In genomic region chrX:136172786-136173185, GRCm38 (mm10) we compare ENCODE assay signal across 10 mouse cellular contexts. TPM values are rescaled to one million over a fixed set of nuclear protein-coding genes. Genes with fewer than 3 reads are reported as not detected.
DNase-seq lines count a peak whose midpoint lies in the region; ATAC-seq lines count a peak whose summit lies in the region.
"Had no signal": no experiment of that assay in that cellular context is flagged by ENCODE, and none has a peak within 500 bp of the region (broad histone marks: within the 10 kb centered on the region; RNA-seq: fewer than 3 reads in every experiment).

No protein-coding gene starts in this region.

- 27% methylated on average over 10 of the region's 10 CpGs for WGBS in heart, embryonic 10.5 days

- no peak for DNase-seq in heart, embryonic 10.5 days (ENCODE audit: low spot score)
- no peak for DNase-seq in heart, adult 11 months
- peak; percentile 25 for DNase-seq in adipocyte (ENCODE audit: low spot score)
- peak; percentile 11 for DNase-seq in heart, postnatal 10 days
- DNase-seq in lung, postnatal 36 days, result peak; percentile 0
- DNase-seq in layer of hippocampus, adult 11-12 months (ENCODE audit: low spot score), result no peak
- no peak for DNase-seq in gastrocnemius, postnatal 4 days (ENCODE audit: low spot score in 2 of 2)

- H3K27ac ChIP-seq in heart, embryonic 10.5 days, result peak overlapping the region; percentile 90

- H3K4me1 ChIP-seq in heart, embryonic 10.5 days, result no peaks in the 10 kb centered on the region

- peak overlapping the region; percentile 65 for H3K4me3 ChIP-seq in heart, embryonic 10.5 days

- no peaks in the 10 kb centered on the region for H3K36me3 ChIP-seq in heart, embryonic 10.5 days

- H3K27me3 ChIP-seq in heart, embryonic 10.5 days (ENCODE audit: insufficient read depth, poor library complexity, severe bottlenecking), result 0 out of 2 replicates have a peak, but pooled peaks cover 3% of the 10 kb centered on the region

- ATAC-seq in CD4-positive, CD25-positive, alpha-beta regulatory T cell, adult 4 months, result no peak

- intact Hi-C loops in heart, postnatal 10 days (cut with DNase I), result no loop called here

- H3K9me3 ChIP-seq in heart, embryonic 10.5 days, result no peaks in the 10 kb centered on the region
- H3K9me3 ChIP-seq: G1E had no signal

RNA-seq across cellular contexts. Expression of gene Tceal8, which starts 0.6 kb away (rescaled TPM):
- 256 and 309 TPM in 2 replicates for polyA plus RNA-seq in heart, embryonic 10.5 days (2016; fragmentation: Nextera tagmentation; extraction: Ambion mirVana)
- 10 to 100 TPM; 57.8 to 61.6 TPM for total RNA-seq in heart, postnatal 10 days (2021)
- 10 to 100 TPM; 61.9 to 77.7 TPM for total RNA-seq in gastrocnemius, postnatal 4 days (2021)
- 1 to 10 TPM; 1.0 to 1.4 TPM for polyA plus RNA-seq in CD4-positive, CD25-positive, alpha-beta regulatory T cell, adult 4 months (2017; shearing (Covaris generic))

RNA-seq across cellular contexts. Expression of gene Tceal5, which starts 30.9 kb away (rescaled TPM):
- polyA plus RNA-seq in heart, embryonic 10.5 days (2016; fragmentation: Nextera tagmentation; extraction: Ambion mirVana), result 9.6 and 11.1 TPM in 2 replicates
- 1 to 10 TPM; 5.6 to 6.5 TPM for total RNA-seq in heart, postnatal 10 days (2021)
- 100 to 1,000 TPM; 118 to 136 TPM for total RNA-seq in gastrocnemius, postnatal 4 days (2021)
- not detected for polyA plus RNA-seq in CD4-positive, CD25-positive, alpha-beta regulatory T cell, adult 4 months (2017; shearing (Covaris generic))

RNA-seq across cellular contexts. Expression of gene Bex4, which starts 34.0 kb away (rescaled TPM):
- 183 and 228 TPM in 2 replicates for polyA plus RNA-seq in heart, embryonic 10.5 days (2016; fragmentation: Nextera tagmentation; extraction: Ambion mirVana)
- 1 to 10 TPM; 5.1 to 8.4 TPM for total RNA-seq in heart, postnatal 10 days (2021)
- total RNA-seq in gastrocnemius, postnatal 4 days (2021), result under 1 TPM; 0.74 to 0.96 TPM
- polyA plus RNA-seq in CD4-positive, CD25-positive, alpha-beta regulatory T cell, adult 4 months (2017; shearing (Covaris generic)), result not detected

RNA-seq across cellular contexts. Expression of gene Tceal7, which starts 41.8 kb away (rescaled TPM):
- 2.5 and 3.5 TPM in 2 replicates for polyA plus RNA-seq in heart, embryonic 10.5 days (2016; fragmentation: Nextera tagmentation; extraction: Ambion mirVana)
- 10 to 100 TPM in 1 of 2 experiments, 1 to 10 TPM in 1; 5.3 to 19.6 TPM for total RNA-seq in heart, postnatal 10 days (2021)
- 1,000 to 10,000 TPM; 1,198 to 1,219 TPM for total RNA-seq in gastrocnemius, postnatal 4 days (2021)
- not detected for polyA plus RNA-seq in CD4-positive, CD25-positive, alpha-beta regulatory T cell, adult 4 months (2017; shearing (Covaris generic))
- total RNA-seq: G1E had no signal
- polyA plus RNA-seq: G1E; large intestine, adult 2 months had no signal

RNA-seq across cellular contexts. Expression of gene Bex1, which starts 42.5 kb away (rescaled TPM):
- 197 and 260 TPM in 2 replicates for polyA plus RNA-seq in heart, embryonic 10.5 days (2016; fragmentation: Nextera tagmentation; extraction: Ambion mirVana)
- total RNA-seq in heart, postnatal 10 days (2021), result 10 to 100 TPM; 30.4 to 36.3 TPM
- 100 to 1,000 TPM in 1 of 2 experiments, 10 to 100 TPM in 1; 96.8 to 121 TPM for total RNA-seq in gastrocnemius, postnatal 4 days (2021)
- not detected for polyA plus RNA-seq in CD4-positive, CD25-positive, alpha-beta regulatory T cell, adult 4 months (2017; shearing (Covaris generic))

Comparison
In these comparisons a context has a peak if more than half of its experiments do, and no peak if none do; other contexts are left out.
1. DNase-seq: peak in adipocyte (single experiment), heart, postnatal 10 days (2 of 2) and lung, postnatal 36 days (single experiment); none in heart, embryonic 10.5 days (single experiment), heart, adult 11 months (single experiment), layer of hippocampus, adult 11-12 months (single experiment) and gastrocnemius, postnatal 4 days (0 of 2).
2. RNA of gene Tceal5, which starts 30.9 kb away (total RNA-seq): 118 to 136 TPM in gastrocnemius, postnatal 4 days; 5.6 to 6.5 TPM in heart, postnatal 10 days; every median in the first group is over 10 times any median in the second.